Mouse (Mus musculus) ES-Bruce4 (cell line): Measurements from ENCODE around the gene C130050O18Rik. TPM values are rescaled to one million over a fixed set of nuclear protein-coding genes. Genes with fewer than 3 reads are reported as not detected.
"Not testable (repeated sequence)": the region's sequence is repeated elsewhere in the genome, so short reads cannot be mapped to it uniquely, and the experiment has no call there.

Experiments used
- H3K27ac ChIP-seq: 2 replicates; pipeline ENCODE4 v1.5.1; 2012; ENCODE audit warnings: low read length, inconsistent platforms; ENCODE audit not compliant: insufficient read depth
- H3K27me3 ChIP-seq: 2 replicates; pipeline ENCODE4 v1.6.1; 2012; ENCODE audit warnings: mild to moderate bottlenecking, low read length, inconsistent platforms; ENCODE audit not compliant: control insufficient read depth, poor library complexity, insufficient read depth, severe bottlenecking
- H3K36me3 ChIP-seq: 2 replicates; pipeline ENCODE4 v1.6.1; 2012; ENCODE audit warnings: inconsistent platforms, mild to moderate bottlenecking, low read length, moderate library complexity; ENCODE audit not compliant: control insufficient read depth, poor library complexity, insufficient read depth, severe bottlenecking
- H3K4me1 ChIP-seq: one replicate; pipeline ENCODE4 v1.8.1; 2011; ENCODE audit warnings: low read length; ENCODE audit not compliant: control insufficient read depth, insufficient read depth
- H3K4me3 ChIP-seq: 2 replicates; pipeline ENCODE4 v1.5.1; 2011; ENCODE audit warnings: low read depth, mild to moderate bottlenecking, low read length
- H3K9ac ChIP-seq: 2 replicates; pipeline ENCODE4 v1.6.1; 2012; ENCODE audit warnings: low read depth, mild to moderate bottlenecking, inconsistent platforms; ENCODE audit not compliant: poor library complexity, severe bottlenecking
- H3K9me3 ChIP-seq: replicated peaks from 2 replicates; pipeline ENCODE4 v1.6.1; 2012; ENCODE audit warnings: mild to moderate bottlenecking, low read length, inconsistent platforms; ENCODE audit not compliant: control insufficient read depth, poor library complexity, insufficient read depth, severe bottlenecking
- CTCF ChIP-seq: IDR thresholded peaks from one replicate; pipeline ENCODE4 v1.8.1; 2011; ENCODE audit warnings: low read depth, low read length
- EP300 ChIP-seq: IDR thresholded peaks from 2 replicates; pipeline ENCODE4 v1.6.1; 2011; ENCODE audit warnings: low read depth, low read length; ENCODE audit not compliant: insufficient read depth
- POLR2A ChIP-seq: IDR thresholded peaks from one replicate; pipeline ENCODE4 v1.8.1; 2011; ENCODE audit warnings: low read length; ENCODE audit not compliant: insufficient read depth
- polyA plus RNA-seq: library from polyadenylated mRNA; stranded (reverse); fragments of >200 nt; gene quantifications from 2 replicates; pipeline ENCODE4 v1.2.4, GENCODE M21; 2011; ENCODE audit warnings: low read depth; ENCODE audit not compliant: missing spikeins, insufficient read depth, insufficient read length

C130050O18Rik gene
- polyA plus RNA-seq, 1 experiment, result not detected

GRCm38 (mm10) chr5:139387329-139388194 lies 17.5 kb upstream of the C130050O18Rik start:
- H3K27me3 ChIP-seq, result no peaks in the 10 kb centered on the region
- H3K4me3 ChIP-seq, result no peak overlapping the region
- no peak for TF ChIP-seq CTCF
- TF ChIP-seq EP300, result no peak
- TF ChIP-seq POLR2A, result no peak
- no peaks in the 10 kb centered on the region for H3K36me3 ChIP-seq
- no peaks in the 10 kb centered on the region for H3K9me3 ChIP-seq
- H3K4me1 ChIP-seq, result no peaks in the 10 kb centered on the region
- no peak overlapping the region for H3K27ac ChIP-seq
- no peak overlapping the region for H3K9ac ChIP-seq

GRCm38 (mm10) chr5:139388195-139388570 lies 16.9 kb upstream of the C130050O18Rik start:
- Histone ChIP-seq H3K4me1 (no peaks in the 10 kb centered on the region), H3K9me3 (no peaks in the 10 kb centered on the region), H3K27me3 (no peaks in the 10 kb centered on the region), H3K9ac (no peak overlapping the region), H3K27ac (no peak overlapping the region), H3K36me3 (no peaks in the 10 kb centered on the region), H3K4me3 (no peak overlapping the region)
- TF ChIP-seq EP300 (no peak), CTCF (no peak), POLR2A (no peak)

- Histone ChIP-seq H3K27me3 (no peaks in the 10 kb centered on the region), H3K9me3 (no peaks in the 10 kb centered on the region), H3K27ac (no peak overlapping the region), H3K4me3 (no peak overlapping the region), H3K36me3 (no peaks in the 10 kb centered on the region), H3K4me1 (no peaks in the 10 kb centered on the region), H3K9ac (no peak overlapping the region)
- TF ChIP-seq EP300 (no peak), CTCF (no peak), POLR2A (no peak)
These were observed 16.1 kb upstream of the C130050O18Rik start for GRCm38 (mm10) chr5:139388694-139389675.

- H3K36me3 ChIP-seq, result no peaks in the 10 kb centered on the region
- H3K9me3 ChIP-seq, result no peaks in the 10 kb centered on the region
- H3K27ac ChIP-seq, result no peak overlapping the region
- no peaks in the 10 kb centered on the region for H3K4me1 ChIP-seq
- no peak overlapping the region for H3K9ac ChIP-seq
- H3K27me3 ChIP-seq, result no peaks in the 10 kb centered on the region
- H3K4me3 ChIP-seq, result no peak overlapping the region
- TF ChIP-seq CTCF (no peak), POLR2A (no peak), EP300 (no peak)
These were observed 15.4 kb upstream of the C130050O18Rik start for GRCm38 (mm10) chr5:139389676-139390061.

- H3K4me1 ChIP-seq, H3K9ac ChIP-seq, H3K27ac ChIP-seq: not testable (repeated sequence)
These were observed 14.6 kb upstream of the C130050O18Rik start for GRCm38 (mm10) chr5:139390324-139391119.

More at GRCm38 (mm10) chr5:139390324-139391119, 14.6 kb upstream of the C130050O18Rik start:
- H3K36me3 ChIP-seq, H3K9me3 ChIP-seq, H3K27me3 ChIP-seq, H3K4me3 ChIP-seq: not testable (repeated sequence)
